Mouse (Mus musculus) liver, embryonic 14.5 days (tissue): ENCODE data around the gene Nle1.

Experiments used
- CTCF ChIP-seq: IDR thresholded peaks from 2 replicates; pipeline ENCODE4 v1.5.1; 2016; ENCODE audit warnings: antibody characterized with exemption, low read depth, control low read depth
- EP300 ChIP-seq: IDR thresholded peaks from 2 replicates; pipeline ENCODE4 v1.6.1; 2016; ENCODE audit warnings: antibody characterized with exemption, low read depth

DNA sequence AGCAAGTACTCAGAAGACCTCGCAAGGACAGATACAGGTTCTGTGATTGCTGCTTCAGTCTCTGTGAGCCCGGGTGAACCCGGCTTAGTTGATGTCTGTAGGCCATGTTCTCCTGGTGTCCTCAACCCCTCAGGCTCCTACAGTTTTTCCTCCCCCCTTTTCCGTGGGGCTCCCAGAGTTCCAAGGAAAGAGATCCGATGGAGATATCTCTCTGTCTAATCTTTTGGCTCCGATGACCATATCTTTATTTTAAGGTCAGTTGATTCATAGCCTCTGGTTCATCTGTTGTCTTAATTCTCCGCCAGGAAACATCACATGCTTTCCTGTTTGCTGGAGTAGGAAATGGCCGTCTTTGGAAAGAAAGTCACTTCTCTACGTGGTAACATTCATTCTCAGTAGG is 40.8 kb upstream of the Nle1 start:
- TF ChIP-seq CTCF, result no peak
- TF ChIP-seq EP300, result no peak
